Comparison of ENCODE assay signal across 1 mouse cellular context in genomic region chr9:97103376-97104061, GRCm38 (mm10).
TF ChIP-seq lines count a peak whose summit lies in the region.

No protein-coding gene starts in this region.

TF ChIP-seq in CH12.LX, 34 proteins besides CTCF, POLR2A, EP300 and RAD21 (continued from another document):
- no peak for TF ChIP-seq E2F4 (IDR thresholded peaks at IDR 0.05; ENCODE audit: insufficient replicate concordance, low read depth, low read length)
